Mouse (Mus musculus) thymus, postnatal 25 days (tissue): Measurements from ENCODE around the gene Gm17622.
A peak's percentile ranks its signal among the peaks of the same experiment; 100 is the strongest.

Experiments used
- DNase-seq: peaks from one replicate; pipeline ENCODE4 v3.0.0; 2022

The Gm17622 gene

DNA sequence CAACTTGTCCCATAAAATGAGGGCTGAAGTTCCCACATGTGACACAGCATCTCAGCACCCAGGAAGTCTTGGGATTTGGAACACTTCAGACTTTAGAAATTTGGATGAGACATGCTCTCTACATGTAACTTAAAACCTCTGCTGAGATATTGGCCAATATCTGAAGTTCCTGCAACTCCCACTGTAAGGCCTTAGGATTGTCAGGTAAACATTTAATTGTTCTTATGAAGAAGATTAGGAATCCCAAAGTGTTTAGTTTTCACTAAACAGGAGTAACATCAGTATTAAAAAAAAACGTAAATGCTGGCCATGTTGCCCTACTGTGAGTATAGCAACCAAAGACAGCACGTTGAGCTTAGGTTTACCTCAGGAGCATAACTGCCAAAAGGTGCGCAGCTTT lies at the start of gene Gm17622:
Gm17622 (plus strand) TSS at position 301 of the 400 bp plus-strand sequence.
- DNase-seq = no peak

DNA sequence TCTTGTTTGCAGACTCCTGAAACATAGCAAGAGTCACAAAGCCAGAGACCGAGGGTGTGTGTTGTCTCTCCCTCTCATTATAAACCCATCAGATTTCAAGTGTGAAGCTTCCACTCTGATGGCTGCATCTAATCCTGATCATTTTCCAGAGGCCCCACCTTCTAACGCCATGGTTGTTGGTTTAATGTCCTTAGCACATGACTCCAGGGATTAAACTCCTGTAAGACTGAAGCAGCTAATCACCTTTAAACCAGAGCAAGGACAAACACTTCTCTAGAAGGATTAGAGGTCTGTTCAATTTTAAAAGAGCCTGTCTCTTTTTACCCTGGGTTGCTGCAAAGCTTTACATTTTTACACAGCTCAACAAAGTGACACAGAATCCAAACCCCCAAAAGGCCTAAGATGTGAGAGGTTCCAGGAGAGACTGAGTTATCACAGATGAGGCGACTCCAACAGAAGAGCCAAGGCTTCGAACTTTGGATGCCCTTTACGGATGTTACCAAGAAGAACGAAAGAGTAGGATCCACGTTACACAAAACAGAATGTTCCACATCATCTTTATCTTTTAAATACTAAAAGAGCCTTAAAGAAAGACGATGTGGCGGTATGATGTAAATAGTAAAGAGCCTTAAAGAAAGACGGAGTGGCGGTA lies 40.2 kb upstream of the Gm17622 start:
- DNase-seq = no peak

DNA sequence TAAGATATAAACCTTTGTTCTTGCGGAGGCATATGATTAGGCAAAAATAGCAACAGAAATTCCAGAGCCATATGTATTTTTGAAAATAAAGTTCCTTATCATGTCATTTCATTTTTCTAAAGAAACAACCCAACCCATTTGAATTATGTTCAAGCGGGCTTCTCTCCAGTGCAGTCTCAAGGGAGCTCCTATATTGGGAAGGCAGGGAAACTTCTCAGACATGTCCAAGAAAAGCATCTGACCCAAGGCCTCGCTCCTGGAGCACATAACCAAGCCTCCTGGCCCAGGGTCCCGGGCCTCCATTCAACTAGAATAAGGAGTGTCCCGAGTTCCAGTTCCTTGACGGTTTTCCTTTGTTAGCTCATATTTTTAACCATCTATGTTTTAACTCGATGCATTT lies 39.7 kb upstream of the Gm17622 start:
- no peak for DNase-seq

DNA sequence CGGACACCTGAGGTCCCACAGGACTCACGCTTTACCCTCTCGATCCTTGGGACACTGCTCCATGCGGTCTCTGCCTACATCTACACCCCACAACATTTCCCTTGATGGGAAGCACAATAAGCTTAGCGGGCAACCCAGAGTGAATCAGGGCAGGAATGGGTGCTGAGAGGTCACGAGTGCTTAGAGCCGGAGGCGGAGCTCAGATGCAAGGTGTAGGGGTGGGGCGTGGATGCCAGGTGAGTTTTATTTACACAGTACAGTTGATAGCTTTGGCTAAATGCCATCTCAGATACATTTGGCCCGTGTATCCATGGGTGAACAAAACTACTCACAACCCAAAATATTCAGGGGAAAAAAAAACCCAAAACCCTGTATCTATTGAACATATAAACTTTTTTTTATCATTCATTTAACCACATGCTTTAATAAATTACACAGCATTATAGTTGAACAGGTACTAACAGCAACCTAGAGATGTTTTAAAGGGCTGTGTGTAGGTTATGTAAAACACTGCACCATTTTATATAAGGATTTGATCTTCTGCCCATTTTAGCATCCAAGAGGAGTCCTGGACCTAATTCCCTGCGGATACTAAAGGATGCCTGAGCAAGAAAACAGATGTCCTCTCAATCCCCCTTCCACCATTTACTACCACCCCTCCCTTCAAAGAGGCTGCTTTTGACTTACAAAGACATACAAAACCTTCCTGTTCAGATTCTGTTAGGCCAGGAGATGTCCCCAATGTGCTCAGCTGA lies 39.0 kb upstream of the Gm17622 start:
- no peak for DNase-seq

DNA sequence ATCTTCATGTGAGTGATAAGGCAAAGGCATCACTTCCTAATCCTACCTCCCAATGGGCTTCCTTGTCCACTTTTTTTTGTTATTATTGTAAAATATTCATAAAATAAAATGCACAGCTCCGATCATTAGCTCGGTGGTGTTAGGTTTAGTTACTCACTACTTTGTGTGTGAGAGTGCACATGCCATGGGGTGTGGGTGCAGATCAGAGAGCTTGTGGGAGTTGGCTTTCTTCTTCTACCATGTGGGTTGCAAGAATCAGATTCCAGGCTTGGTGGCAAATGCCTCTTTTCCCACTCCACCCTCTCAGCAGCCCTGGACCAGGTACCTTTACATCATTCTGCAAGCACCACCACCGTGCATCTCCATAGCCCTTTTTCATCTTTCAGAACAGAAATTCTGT lies 37.9 kb upstream of the Gm17622 start:
- DNase-seq = no peak

DNA sequence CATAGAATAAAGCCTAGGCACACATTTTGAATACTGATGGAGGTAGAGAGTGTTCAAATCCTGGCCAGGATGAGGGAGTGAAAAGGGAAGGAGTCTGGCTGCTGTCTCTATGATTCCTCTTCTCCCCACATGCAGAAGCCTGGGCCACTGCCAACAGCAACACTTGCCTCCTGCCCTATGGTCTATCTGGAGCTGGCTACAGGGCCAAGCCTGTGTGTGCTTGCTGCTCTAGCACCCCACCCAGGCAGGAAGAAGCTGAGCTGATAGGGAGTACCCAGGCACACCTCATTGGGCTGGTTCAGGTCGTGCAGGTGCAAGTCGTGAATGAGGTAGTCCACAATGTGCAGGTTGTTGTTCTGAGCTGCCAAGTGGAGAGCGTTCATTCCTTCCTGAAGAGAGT lies 36.2 kb upstream of the Gm17622 start:
- no peak for DNase-seq

DNA sequence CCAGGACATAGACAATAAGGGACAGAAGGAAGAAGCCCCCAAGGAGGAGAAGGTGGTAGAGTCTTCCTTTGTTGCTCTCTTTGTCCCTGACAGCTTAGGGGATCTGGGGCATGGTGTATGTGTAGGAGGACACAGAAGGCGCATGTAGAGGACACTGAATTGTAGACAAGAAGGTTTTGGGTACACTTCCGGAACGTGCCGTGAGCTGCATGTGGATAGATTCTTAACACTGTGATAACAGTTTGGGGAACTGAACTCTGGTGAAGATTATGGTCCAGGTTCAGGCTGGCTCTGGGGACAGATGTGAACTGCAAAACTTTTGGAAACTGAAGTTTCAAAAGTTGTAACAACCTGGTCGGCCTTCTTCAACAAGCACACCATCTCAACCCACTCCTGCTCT lies 33.0 kb upstream of the Gm17622 start:
- no peak for DNase-seq

DNA sequence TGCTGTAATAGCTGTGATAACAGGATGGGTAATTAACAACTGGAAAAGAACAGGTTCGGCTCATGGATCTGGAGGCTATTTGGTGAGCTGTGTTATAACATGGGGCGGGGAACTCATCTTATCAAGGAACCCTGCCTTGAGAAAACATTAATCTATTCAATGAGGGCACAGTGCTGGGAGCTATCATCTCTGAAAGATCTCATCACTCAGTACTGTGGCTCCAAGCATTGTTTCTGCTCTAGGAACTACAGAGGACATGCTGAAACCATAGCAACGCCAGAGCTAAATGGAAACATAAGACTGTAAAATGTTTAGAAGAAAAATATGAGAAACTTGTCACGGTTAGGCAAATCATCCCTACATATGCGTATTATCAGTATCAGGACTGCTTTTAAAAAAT lies 32.5 kb upstream of the Gm17622 start:
- no peak for DNase-seq

DNA sequence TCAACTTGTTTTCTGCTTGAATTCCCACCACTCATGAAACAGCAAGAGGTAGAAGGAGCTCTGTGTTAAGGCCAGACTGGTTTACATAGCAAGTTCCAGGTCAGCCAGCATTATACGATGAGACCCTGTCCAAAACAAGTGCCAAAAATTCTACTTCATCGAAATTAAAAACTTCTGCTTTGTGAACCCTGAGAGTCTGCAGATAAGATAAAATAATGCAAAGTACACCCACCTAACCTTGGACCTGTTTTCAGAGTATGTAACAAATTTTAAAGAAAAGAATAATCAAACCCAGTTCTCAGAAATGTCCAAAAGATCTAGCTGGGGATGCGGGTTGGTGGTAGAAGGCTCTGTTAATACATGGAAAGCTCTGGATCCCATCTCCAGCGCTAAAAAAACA lies 31.9 kb upstream of the Gm17622 start:
- DNase-seq = no peak

DNA sequence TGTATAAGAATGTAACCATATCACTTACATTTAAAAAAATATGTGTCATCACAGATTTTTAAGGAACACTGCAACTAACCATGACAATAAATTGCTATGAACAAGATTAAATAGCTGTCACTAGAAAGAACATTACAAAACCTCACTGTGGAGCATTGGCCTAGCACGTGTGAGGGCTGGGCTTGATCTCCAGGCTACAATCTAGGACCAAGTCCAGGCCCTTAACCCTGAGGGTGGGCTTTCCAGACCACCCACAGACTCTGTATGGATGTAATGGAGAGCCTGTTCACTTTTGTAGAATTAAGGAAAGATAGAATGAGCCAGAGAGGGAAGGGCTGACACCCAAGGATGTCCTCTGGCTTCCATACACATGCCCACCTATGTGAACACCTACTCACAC lies 27.9 kb upstream of the Gm17622 start:
- DNase-seq = no peak

DNA sequence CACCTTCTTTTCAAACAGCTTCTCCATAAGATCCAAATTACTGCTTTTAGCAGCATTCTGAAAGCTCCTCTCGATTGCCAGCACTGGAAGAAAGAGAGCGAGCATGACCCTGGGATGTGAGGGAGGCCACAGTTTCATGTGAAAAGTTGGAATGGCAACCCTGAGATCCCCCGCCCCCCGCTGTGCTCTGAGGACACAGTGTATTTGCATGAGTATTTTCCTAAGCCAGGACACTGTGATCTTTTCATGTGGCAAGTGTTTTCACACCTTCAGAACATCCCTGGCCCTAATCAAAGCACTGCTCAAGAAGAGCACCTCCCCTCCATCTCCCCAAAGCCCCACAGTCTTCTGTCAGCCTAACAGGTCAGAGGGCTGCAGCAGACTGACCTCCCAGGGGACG lies 25.2 kb upstream of the Gm17622 start:
- no peak for DNase-seq

DNA sequence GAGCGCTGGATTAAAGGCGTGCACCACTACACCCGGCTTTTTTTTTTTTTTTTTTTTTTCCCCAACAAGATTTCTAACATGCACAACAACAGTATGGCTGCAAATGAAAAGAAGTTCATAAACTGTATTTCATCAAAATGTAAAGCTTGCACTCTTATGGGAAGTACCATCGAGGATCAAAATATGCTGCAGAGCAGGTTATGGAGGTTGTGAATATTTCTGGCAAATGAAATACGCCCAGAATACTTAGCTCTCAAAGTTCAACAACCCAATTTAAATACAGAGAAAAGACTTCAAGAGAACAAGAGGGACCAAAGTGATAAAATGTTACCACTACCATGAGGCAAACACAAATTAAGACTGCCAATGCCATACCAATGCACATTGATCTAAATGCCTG lies 21.9 kb upstream of the Gm17622 start:
- no peak for DNase-seq

DNA sequence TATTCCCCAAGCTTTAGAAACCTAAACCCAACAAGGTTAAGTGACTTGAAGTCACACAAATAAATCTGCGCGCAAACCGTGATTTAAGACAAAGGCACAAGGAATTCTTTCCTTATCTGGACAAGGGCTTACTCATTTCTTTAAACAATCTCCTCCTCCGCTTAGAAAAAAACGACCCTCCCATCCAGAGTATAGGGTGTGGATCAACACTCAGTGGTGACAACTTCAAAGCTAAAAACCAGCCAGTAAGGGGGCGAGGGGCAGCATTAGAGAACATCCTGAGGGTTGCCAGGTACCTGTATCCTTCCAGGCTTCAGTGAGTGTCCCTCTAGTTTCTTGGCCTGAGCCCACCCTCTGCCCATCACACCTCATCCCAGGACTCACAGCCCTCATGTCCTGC lies 20.0 kb upstream of the Gm17622 start:
- DNase-seq = no peak

DNA sequence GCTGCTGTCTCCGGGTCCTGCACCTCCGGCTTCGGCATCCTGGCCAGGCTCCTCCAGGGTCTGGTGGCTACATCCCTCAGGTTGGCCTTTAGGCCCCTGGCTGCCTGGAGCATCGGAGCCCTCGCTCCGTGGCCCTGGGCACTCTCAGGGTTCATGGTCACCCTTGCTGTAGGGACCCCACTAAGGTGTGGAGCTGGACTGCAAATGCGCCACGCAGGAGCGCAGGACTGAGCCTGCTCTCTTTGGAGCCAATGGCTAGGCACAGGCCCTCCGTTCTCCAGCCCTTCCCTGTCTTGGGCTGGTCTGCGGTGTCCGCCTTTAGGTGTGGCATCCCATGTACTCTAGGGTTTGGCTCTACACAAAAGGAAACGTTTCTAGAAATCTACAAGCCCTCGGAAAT lies 19.6 kb upstream of the Gm17622 start, which contains the start of gene Ankdd1b:
Ankdd1b (minus strand) TSS at position 242 of the 400 bp plus-strand sequence.
- no peak for DNase-seq

DNA sequence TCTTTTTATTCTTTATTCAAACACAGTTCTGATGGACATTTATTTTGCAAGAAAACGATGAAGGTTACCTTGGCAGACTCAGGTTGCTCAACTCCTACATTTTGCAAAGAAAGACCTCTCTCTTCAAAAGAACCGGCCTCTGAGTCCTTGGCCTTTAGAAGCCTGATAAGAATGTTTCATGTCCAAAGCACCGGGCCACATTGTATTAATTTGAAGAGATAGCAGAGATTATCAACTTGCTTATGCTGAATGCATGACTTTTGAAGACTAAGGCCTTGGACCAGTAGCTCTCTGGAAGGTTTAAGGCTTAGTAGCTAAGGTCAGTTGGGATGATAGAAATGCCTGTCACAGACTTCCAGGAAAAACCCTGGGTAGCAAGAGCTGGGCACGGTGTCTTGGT lies 13.3 kb upstream of the Gm17622 start:
- DNase-seq = no peak

DNA sequence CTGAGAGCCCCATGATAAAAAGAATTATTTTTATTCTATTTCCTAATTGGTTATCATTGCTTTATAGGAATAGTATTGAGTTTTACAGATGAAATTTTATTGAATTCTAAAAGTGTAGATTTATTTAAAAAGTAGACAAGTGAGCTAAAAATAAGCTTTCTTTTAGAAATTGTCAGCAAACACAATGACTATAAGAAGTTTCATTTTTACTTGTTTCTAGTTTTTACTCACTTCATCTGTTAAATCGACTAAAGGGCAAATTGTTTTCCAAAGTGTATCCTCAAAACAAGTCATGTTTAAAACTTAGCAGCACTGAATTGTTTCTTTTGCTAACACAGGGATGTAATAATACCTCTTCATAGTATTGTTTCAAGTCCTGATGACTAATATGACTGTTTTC lies 11.5 kb upstream of the Gm17622 start:
- DNase-seq = no peak

DNA sequence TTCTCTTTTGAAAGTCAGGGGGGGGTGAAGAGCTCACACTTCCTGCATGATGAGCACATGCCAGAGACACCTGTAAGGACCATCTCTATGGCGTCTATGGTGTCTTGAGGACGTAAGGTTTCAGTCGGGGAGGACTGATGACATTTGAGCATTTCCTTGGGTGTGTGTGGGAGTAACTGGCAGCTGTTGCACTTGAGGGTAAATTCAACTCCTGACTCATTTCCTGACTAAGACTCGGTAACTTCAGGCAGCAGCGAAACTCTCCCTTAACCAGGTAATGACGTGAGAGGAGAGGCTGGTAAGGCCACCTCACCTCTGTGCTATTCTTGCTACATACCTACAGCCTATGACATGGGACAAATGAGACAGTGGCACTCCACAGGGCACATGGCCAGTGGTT lies 3.3 kb upstream of the Gm17622 start:
- no peak for DNase-seq

DNA sequence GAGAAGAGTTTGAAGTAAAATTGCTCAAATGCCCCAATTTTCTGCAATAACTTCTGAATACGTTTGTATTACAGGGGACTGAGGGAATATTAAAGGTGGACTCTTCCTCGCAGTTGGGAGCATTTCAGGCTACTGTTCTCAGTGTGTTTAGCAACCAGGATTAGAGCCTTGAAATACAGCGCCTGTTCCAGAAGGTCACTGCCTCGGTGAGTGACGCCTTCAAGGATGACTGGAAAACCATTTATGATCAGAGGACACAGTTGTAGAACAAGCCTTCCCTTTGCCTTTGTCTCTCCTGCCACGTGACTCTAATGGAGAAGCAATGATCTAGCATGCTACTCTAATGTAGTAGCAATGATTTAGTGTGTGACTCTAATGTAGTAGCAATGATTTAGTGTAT lies 2.6 kb upstream of the Gm17622 start:
- DNase-seq = no peak

DNA sequence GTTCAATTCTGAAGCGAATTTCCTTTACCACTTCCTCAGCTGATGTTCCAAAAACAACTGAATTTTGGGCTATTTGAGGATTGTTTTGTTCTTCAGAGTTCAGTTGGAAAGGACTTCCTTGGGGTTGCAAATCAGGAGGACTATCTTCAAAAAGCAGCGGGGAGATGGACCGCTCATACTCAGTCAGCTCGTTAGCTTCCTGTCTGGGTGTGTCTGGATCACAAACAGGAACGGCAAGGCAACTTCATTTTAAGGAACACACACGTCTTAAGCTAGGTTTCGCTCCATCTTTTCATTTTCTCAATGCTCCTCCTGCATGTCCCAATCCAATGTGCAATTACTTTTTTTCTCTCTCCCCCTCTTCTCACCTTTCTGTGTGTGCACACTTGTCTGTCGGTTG lies 6.1 kb downstream of the Gm17622 start:
- no peak for DNase-seq

DNA sequence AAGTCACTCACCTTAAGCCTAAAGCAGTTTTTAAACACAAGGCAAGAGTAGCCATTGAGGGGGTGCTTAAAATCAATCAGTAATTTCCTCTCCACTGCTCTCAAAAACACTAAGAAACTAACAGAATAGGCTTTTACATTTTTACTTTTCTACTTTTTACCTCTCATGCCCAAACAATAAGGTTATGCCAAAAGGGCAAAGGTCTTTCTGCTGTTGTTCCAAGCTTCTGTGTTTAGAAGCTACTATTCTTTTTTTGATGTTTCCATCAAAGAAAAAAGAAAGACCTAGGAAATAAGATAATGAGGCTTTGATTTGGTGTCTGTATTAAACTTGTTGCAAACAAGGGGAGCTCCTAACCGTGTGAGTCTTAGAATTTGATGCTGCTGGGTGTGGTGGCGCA lies 9.4 kb downstream of the Gm17622 start:
- no peak for DNase-seq

DNA sequence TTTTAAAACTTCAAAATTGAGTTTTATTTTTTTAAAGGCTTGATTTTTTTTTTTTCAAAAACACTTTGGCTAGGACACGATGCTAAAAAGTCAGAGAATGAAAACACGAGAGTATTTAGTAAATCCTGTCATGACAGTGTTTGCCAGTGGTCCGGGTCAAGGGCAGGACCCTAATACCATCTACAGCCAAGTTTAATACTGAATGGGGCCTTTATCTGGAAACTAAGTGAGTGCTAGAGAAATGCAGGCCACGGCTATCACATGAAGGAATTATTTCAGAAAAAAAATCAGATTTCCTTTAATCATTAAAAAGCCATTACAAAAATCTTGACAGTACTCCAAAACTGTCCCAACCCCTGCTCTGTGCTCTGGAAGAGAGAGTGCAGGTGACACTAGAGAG lies 15.1 kb downstream of the Gm17622 start:
- no peak for DNase-seq

DNA sequence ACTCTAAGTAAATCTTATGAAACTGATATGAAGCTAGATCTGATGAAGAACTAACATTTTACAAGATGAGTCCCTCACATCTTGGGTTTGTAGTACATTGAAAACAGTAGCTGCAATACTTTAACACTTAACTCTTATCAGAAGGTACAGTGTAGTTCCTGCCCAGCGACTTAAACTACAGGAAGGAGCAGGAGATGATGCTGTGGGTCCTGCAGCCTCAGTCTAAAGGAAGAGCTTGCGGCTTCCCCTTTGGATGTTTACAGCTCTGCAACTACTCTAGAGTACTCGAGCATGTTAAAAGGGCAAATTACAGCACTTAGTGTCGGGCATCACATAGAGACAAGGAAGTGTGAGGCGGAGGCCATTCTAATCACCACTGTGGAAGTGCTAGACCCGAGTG lies 15.8 kb downstream of the Gm17622 start:
- DNase-seq = no peak

DNA sequence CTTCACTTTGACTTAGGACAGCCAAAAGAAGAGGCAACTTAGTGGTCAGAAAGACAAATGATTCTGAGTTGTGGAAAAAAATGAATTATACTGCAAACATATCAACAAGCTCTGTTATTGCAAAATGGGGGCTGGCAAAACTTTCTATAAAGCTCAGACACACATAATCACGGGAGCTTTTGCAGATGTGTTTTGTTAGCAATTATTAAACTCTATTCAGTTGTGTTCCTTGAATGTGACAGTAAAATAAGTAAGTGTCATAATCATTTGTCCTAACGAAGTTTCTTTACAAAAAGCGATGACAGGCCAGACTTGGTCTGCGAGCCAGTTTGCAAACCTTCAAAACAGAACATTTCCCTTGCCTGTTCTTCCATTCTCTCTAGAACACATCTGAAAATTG lies 17.0 kb downstream of the Gm17622 start:
- DNase-seq = no peak

DNA sequence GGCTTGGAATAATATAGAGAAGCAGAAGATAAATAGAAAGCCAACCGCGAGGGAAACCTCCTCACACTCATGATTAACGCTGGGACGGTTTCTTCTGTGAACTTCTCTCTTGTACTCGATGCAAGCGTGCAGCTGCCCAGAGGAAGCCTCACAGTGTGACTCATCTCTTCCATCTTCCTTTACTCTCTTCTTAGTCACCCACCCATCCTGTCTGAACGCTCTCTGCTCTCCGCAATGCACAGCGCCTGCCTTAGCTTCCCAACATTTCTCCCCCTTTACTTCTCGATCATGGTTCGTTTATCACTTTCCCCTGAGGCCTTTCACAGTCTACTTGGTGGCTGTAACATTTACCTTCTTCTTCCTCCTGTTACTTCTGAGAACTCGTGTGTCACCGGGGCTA lies 20.1 kb downstream of the Gm17622 start:
- peak; percentile 31 for DNase-seq

DNA sequence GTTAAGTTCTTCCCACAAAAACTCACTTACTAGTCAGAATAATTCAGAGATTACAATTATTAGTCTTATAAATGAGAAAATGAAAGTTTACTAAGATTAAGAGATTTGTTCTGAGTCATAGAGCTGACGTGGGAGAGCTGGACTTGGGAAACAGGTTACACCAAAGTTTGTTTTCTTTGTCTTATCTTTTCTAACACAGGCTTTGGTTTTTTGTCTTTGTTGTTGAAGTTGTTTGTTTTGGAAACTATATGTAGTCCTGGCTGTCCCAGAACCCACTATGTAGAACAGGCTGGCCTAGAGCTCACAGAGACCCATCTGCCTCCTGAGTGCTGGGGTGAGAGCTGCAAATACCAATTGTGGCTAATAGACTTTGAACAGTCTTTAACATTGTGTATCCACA lies 20.7 kb downstream of the Gm17622 start:
- no peak for DNase-seq
